Mouse (Mus musculus) CD4-positive, CD25-positive, alpha-beta regulatory T cell, adult 9 weeks (primary cell): Measurements from ENCODE around the gene Zbtb32. TPM values are rescaled to one million over a fixed set of nuclear protein-coding genes. Genes with fewer than 3 reads are reported as not detected.

ENCODE experiments used
- polyA plus RNA-seq: library from polyadenylated mRNA; unstranded; fragments of 100-300 nt; shearing (Covaris generic); gene quantifications from one replicate; pipeline ENCODE4 v1.2.1, GENCODE M21; 2017

The Zbtb32 gene
- 15.6 TPM for polyA plus RNA-seq

GRCm38 (mm10) chr7:30598786-30599185, at the start of gene Zbtb32:
Zbtb32 (minus strand) TSS chr7:30598909.

GRCm38 (mm10) chr7:30635752-30636151, 37.0 kb upstream of the Zbtb32 start, which contains the start of gene Etv2:
Etv2 (minus strand) TSS chr7:30635852.

GRCm38 (mm10) chr7:30625530-30626384, 27.0 kb upstream of the Zbtb32 start, which contains the start of gene Cox6b1:
Cox6b1 (minus strand) TSS chr7:30626151.

GRCm38 (mm10) chr7:30612654-30613402, 14.1 kb upstream of the Zbtb32 start, which contains the start of gene Upk1a:
Upk1a (minus strand) TSS chr7:30612847.

GRCm38 (mm10) chr7:30588676-30589434, 9.9 kb downstream of the Zbtb32 start, which contains the start of gene Kmt2b:
Kmt2b (minus strand) TSS chr7:30588726.

GRCm38 (mm10) chr7:30564970-30565571, 33.6 kb downstream of the Zbtb32 start, which contains the start of gene Igflr1:
Igflr1 (plus strand) TSS chr7:30565427.

GRCm38 (mm10) chr7:30563117-30563905, 35.4 kb downstream of the Zbtb32 start, which contains the start of the genes U2af1l4, Gm49396 and Psenen:
U2af1l4 (plus strand) TSS chr7:30563301.
Gm49396 (plus strand) TSS chr7:30563344.
Psenen (minus strand) TSS chr7:30563627.

GRCm38 (mm10) chr7:30559443-30559954, 39.2 kb downstream of the Zbtb32 start, which contains the start of gene Lin37:
Lin37 (minus strand) TSS chr7:30559838.

GRCm38 (mm10) chr7:30552102-30553020, 46.3 kb downstream of the Zbtb32 start, which contains the start of the genes Hspb6 and Proser3:
Hspb6 (plus strand) TSS chr7:30552178.
Proser3 (minus strand) TSS chr7:30552299.

Other genes starting within 250 kb of the Zbtb32 start
- not detected for gene Lrfn3, start 236.1 kb downstream of the Zbtb32 start, polyA plus RNA-seq
- 7.0 TPM for gene Tyrobp, start 185.1 kb downstream of the Zbtb32 start, polyA plus RNA-seq
- gene Hcst, start 179.1 kb downstream of the Zbtb32 start, polyA plus RNA-seq = 514 TPM
- 102 TPM for gene Nfkbid, start 177.2 kb downstream of the Zbtb32 start, polyA plus RNA-seq
- gene Aplp1, start 153.4 kb downstream of the Zbtb32 start, polyA plus RNA-seq = 3.1 TPM
- not detected for gene Kirrel2, start 141.2 kb downstream of the Zbtb32 start, polyA plus RNA-seq
- not detected for gene Nphs1, start 140.6 kb downstream of the Zbtb32 start, polyA plus RNA-seq
- not detected for gene Prodh2, start 105.3 kb downstream of the Zbtb32 start, polyA plus RNA-seq
- gene Arhgap33, start 63.8 kb downstream of the Zbtb32 start, polyA plus RNA-seq = 1.8 TPM
- gene Hspb6, start 46.7 kb downstream of the Zbtb32 start, polyA plus RNA-seq = 5.2 TPM
- 10.0 TPM for gene Proser3, start 46.6 kb downstream of the Zbtb32 start, polyA plus RNA-seq
- 117 TPM for gene Lin37, start 39.1 kb downstream of the Zbtb32 start, polyA plus RNA-seq
- gene U2af1l4, start 35.6 kb downstream of the Zbtb32 start, polyA plus RNA-seq = 68.8 TPM
- gene Gm49396, start 35.6 kb downstream of the Zbtb32 start, polyA plus RNA-seq = 97.7 TPM
- 274 TPM for gene Psenen, start 35.3 kb downstream of the Zbtb32 start, polyA plus RNA-seq
- gene Igflr1, start 33.5 kb downstream of the Zbtb32 start, polyA plus RNA-seq = 171 TPM
- gene Kmt2b, start 10.2 kb downstream of the Zbtb32 start, polyA plus RNA-seq = 8.9 TPM
- gene Upk1a, start 13.9 kb upstream of the Zbtb32 start, polyA plus RNA-seq = 0.65 TPM
- gene Cox6b1, start 27.2 kb upstream of the Zbtb32 start, polyA plus RNA-seq = 713 TPM
- gene Etv2, start 36.9 kb upstream of the Zbtb32 start, polyA plus RNA-seq = not detected
- gene Rbm42, start 51.4 kb upstream of the Zbtb32 start, polyA plus RNA-seq = 195 TPM
- gene Haus5, start 66.1 kb upstream of the Zbtb32 start, polyA plus RNA-seq = 40.4 TPM
- gene Pmis2, start 72.7 kb upstream of the Zbtb32 start, polyA plus RNA-seq = not detected
- not detected for gene 2200002J24Rik, start 100.0 kb upstream of the Zbtb32 start, polyA plus RNA-seq
- gene Atp4a, start 113.3 kb upstream of the Zbtb32 start, polyA plus RNA-seq = not detected
- gene Tmem147, start 130.6 kb upstream of the Zbtb32 start, polyA plus RNA-seq = 133 TPM
- gene Gapdhs, start 144.8 kb upstream of the Zbtb32 start, polyA plus RNA-seq = 0.63 TPM
- gene Sbsn, start 152.6 kb upstream of the Zbtb32 start, polyA plus RNA-seq = 1.1 TPM
- gene Dmkn, start 164.8 kb upstream of the Zbtb32 start, polyA plus RNA-seq = not detected
- gene Krtdap, start 189.0 kb upstream of the Zbtb32 start, polyA plus RNA-seq = not detected
- gene Ffar2, start 224.9 kb upstream of the Zbtb32 start, polyA plus RNA-seq = 0.51 TPM